Mouse (Mus musculus): Measurements from ENCODE around the gene Nfkb2. TPM values are rescaled to one million over a fixed set of nuclear protein-coding genes. Genes with fewer than 3 reads are reported as not detected.

Gene Nfkb2
- polyA plus RNA-seq, 1 experiment, result 24.3 TPM

DNA sequence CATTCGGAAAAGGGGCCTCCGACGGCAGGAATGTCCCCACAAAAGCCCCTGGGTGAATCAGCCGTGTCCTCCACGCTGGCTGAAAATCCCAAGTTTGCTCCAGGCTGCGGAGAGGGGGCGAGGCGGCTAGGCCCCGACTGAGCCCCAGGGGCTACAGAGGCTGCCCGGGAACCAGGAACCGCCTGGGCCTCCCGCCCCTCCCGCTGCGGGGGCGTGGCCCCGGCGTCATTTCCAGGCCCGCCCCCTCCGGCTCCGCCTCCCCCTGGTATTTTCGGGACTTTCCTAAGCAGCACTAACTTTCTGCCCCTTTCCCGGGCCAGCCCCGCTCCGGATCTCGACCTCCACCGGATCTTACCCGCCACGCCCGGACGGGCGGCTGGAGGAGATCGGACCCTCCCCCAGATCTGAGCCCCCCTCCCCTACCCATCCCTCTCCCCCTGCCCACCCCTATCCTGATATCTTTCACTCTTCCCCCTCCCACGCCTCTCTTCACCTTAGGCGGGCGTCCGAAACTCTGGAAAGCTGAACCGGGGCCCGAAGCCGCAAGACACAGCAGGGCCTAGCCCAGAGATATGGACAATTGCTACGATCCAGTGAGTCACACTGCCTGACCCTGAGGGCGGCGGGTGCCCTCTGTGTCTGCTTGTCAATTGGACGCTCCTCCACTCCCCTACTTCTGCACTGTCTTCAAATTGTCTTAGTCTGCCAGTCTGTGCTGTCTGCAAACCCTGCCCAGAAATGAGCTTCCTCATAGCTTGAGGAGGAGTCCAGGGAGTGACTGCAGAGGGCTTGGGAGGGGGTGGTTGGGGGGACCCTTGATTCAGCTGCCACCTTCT lies 1.5 kb downstream of the Nfkb2 start:
- H3K27ac ChIP-seq (ENCODE audit: control insufficient read depth, insufficient read depth, low read depth, low read length, poor library complexity), result peak overlapping the region; percentile 87
- TF ChIP-seq CTCF (IDR thresholded peaks at IDR 0.05; ENCODE audit: control insufficient read depth, insufficient read depth, low read length), result no peak
- peak; percentile 82; the same call in 1 of the 2 replicates for TF ChIP-seq POLR2A (IDR thresholded peaks at IDR 0.05; ENCODE audit: borderline replicate concordance, control insufficient read depth, low read depth, low read length)
- H3K4me3 ChIP-seq (replicated peaks; ENCODE audit: control insufficient read depth, low read depth, low read length), result peak overlapping the region; percentile 90
- peaks cover 3% of the 10 kb centered on the region for H3K4me1 ChIP-seq (ENCODE audit: control insufficient read depth, insufficient read depth, low read length)
- under 1% methylated on average over 43 of the region's 43 CpGs for WGBS

- 57% methylated on average over 5 of the region's 5 CpGs for WGBS
- no peak overlapping the region for H3K4me3 ChIP-seq (replicated peaks; ENCODE audit: control insufficient read depth, low read depth, low read length)
- peaks cover 3% of the 10 kb centered on the region for H3K4me1 ChIP-seq (ENCODE audit: control insufficient read depth, insufficient read depth, low read length)
- no peak for TF ChIP-seq POLR2A (IDR thresholded peaks at IDR 0.05; ENCODE audit: borderline replicate concordance, control insufficient read depth, low read depth, low read length)
- TF ChIP-seq CTCF (IDR thresholded peaks at IDR 0.05; ENCODE audit: control insufficient read depth, insufficient read depth, low read length), result no peak
- no peak overlapping the region for H3K27ac ChIP-seq (ENCODE audit: control insufficient read depth, insufficient read depth, low read depth, low read length, poor library complexity)
Observed at GRCm38 (mm10) chr19:46306268-46306610, 2.1 kb downstream of the Nfkb2 start.

DNA sequence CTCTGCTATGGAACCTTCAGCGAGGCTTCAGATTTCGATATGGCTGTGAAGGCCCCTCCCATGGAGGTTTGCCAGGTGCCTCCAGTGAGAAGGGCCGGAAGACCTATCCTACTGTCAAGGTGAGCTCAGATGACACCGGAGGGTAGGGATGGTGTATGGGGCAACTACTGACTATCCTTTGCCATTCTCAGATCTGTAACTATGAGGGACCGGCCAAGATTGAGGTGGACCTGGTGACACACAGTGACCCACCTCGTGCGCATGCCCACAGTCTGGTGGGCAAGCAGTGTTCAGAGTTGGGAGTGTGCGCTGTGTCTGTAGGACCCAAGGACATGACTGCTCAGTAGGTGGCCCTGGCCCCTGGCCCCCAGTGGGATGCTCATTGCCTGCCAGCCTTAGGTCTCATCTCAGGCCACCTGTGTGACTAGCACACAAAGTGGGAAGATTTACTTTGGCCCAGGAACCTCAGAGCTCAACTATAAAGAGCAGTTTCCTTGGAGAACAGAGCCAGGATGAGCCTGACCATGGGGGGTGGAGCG lies 2.7 kb downstream of the Nfkb2 start:
- Histone ChIP-seq H3K4me1 (ENCODE audit: control insufficient read depth, insufficient read depth, low read length) (peaks cover 3% of the 10 kb centered on the region), H3K4me3 (replicated peaks; ENCODE audit: control insufficient read depth, low read depth, low read length) (no peak overlapping the region), H3K27ac (ENCODE audit: control insufficient read depth, insufficient read depth, low read depth, low read length, poor library complexity) (no peak overlapping the region)
- no peak for TF ChIP-seq CTCF (IDR thresholded peaks at IDR 0.05; ENCODE audit: control insufficient read depth, insufficient read depth, low read length)
- no peak for TF ChIP-seq POLR2A (IDR thresholded peaks at IDR 0.05; ENCODE audit: borderline replicate concordance, control insufficient read depth, low read depth, low read length)
- WGBS, result 94% methylated on average over 9 of the region's 9 CpGs

DNA sequence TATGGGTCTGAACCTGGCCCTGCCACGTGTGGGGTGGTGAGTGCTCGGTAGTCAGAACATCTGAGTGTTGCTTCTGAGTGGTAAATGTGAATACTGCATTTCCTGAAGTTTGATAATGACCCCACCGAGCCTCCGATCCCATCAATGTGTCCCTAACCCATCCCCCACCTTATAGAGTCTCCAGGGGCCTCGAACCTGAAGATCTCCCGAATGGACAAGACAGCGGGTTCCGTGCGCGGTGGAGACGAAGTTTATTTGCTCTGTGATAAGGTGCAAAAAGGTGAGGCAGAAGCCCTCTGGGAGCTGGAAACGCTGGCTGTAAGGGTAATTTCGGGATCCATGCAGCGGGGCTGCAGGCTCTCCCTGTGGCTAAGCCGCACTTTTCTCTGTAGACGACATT lies 3.7 kb downstream of the Nfkb2 start:
- no peak overlapping the region for H3K4me3 ChIP-seq (replicated peaks; ENCODE audit: control insufficient read depth, low read depth, low read length)
- peaks cover 3% of the 10 kb centered on the region for H3K4me1 ChIP-seq (ENCODE audit: control insufficient read depth, insufficient read depth, low read length)
- TF ChIP-seq POLR2A (IDR thresholded peaks at IDR 0.05; ENCODE audit: borderline replicate concordance, control insufficient read depth, low read depth, low read length) (no peak), CTCF (IDR thresholded peaks at IDR 0.05; ENCODE audit: control insufficient read depth, insufficient read depth, low read length) (no peak)
- no peak overlapping the region for H3K27ac ChIP-seq (ENCODE audit: control insufficient read depth, insufficient read depth, low read depth, low read length, poor library complexity)
- WGBS, result 92% methylated on average over 16 of the region's 16 CpGs

DNA sequence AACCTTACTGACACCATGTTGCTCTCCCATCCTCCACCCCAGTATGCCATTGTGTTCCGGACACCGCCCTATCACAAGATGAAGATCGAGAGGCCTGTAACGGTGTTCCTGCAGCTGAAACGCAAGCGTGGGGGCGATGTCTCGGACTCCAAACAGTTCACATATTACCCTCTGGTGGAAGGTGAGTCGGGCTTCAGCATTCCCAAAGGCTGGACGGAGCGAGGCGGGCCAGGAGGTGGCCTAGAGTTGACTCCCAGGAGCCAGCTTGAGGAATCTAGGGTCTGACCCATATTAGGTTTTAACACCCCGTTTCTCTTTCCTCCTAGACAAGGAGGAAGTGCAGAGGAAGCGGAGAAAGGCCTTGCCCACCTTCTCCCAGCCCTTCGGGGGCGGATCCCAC lies 4.2 kb downstream of the Nfkb2 start:
- no peak overlapping the region for H3K27ac ChIP-seq (ENCODE audit: control insufficient read depth, insufficient read depth, low read depth, low read length, poor library complexity)
- no peak for TF ChIP-seq CTCF (IDR thresholded peaks at IDR 0.05; ENCODE audit: control insufficient read depth, insufficient read depth, low read length)
- no peak for TF ChIP-seq POLR2A (IDR thresholded peaks at IDR 0.05; ENCODE audit: borderline replicate concordance, control insufficient read depth, low read depth, low read length)
- H3K4me1 ChIP-seq (ENCODE audit: control insufficient read depth, insufficient read depth, low read length), result peaks cover 3% of the 10 kb centered on the region
- 83% methylated on average over 16 of the region's 16 CpGs for WGBS
- H3K4me3 ChIP-seq (replicated peaks; ENCODE audit: control insufficient read depth, low read depth, low read length), result no peak overlapping the region

DNA sequence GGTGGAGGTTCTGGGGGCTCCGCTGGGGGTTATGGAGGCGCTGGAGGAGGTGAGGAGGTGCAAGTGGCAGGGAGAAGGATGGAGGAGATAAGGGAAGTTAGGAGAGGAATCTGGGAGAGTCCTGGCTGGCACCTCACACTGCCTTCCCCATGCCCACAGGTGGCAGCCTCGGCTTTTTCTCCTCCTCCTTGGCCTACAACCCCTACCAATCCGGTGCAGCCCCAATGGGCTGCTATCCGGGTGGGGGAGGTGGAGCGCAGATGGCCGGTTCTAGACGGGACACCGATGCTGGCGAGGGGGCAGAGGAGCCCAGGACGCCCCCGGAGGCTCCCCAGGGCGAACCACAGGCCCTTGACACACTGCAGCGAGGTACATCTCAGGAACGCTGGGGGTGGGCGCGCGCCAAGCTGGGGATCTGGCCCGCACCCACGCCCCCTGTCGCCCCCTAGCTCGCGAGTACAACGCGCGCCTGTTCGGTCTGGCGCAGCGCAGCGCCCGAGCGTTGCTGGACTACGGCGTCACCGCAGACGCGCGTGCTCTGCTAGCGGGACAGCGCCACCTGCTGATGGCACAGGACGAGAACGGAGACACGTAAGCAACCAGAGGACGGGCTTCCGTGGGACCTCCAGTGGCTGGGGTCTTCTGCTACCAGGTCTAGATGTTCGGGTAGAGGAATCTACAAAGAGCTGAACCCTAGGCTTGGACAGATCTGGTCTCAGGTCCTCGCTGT lies 4.8 kb downstream of the Nfkb2 start:
- Histone ChIP-seq H3K4me3 (replicated peaks; ENCODE audit: control insufficient read depth, low read depth, low read length) (no peak overlapping the region), H3K27ac (ENCODE audit: control insufficient read depth, insufficient read depth, low read depth, low read length, poor library complexity) (no peak overlapping the region), H3K4me1 (ENCODE audit: control insufficient read depth, insufficient read depth, low read length) (peaks cover 3% of the 10 kb centered on the region)
- WGBS, result 5% methylated on average over 47 of the region's 47 CpGs
- TF ChIP-seq CTCF (IDR thresholded peaks at IDR 0.05; ENCODE audit: control insufficient read depth, insufficient read depth, low read length), result peak; percentile 100
- TF ChIP-seq POLR2A (IDR thresholded peaks at IDR 0.05; ENCODE audit: borderline replicate concordance, control insufficient read depth, low read depth, low read length), result peak; percentile 47; the same call in 1 of the 2 replicates

DNA sequence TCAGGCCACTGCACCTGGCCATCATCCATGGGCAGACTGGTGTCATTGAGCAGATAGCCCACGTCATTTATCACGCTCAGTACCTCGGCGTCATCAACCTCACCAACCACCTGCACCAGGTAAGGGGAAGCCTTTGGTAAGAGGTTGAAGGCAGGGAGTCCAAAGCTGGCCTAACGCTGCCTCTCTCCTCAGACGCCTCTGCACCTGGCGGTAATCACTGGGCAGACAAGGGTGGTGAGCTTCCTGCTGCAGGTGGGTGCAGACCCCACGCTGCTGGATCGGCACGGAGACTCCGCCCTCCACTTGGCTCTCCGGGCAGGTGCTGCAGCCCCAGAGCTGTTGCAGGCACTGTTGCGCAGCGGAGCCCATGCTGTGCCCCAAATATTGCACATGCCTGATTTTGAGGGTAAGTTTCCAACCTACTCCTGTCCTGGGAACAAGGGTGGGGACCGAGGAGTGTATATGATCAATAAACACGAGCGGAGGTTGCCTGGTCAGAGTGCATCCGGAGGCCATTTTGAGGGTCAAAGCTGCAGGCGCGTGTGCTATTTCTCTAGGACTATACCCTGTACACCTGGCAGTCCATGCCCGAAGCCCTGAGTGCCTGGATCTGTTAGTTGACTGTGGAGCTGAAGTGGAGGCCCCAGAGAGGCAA lies 5.7 kb downstream of the Nfkb2 start:
- Histone ChIP-seq H3K4me1 (ENCODE audit: control insufficient read depth, insufficient read depth, low read length) (peaks cover 5% of the 10 kb centered on the region), H3K4me3 (replicated peaks; ENCODE audit: control insufficient read depth, low read depth, low read length) (no peak overlapping the region), H3K27ac (ENCODE audit: control insufficient read depth, insufficient read depth, low read depth, low read length, poor library complexity) (no peak overlapping the region)
- 86% methylated on average over 21 of the region's 21 CpGs for WGBS
- TF ChIP-seq POLR2A (IDR thresholded peaks at IDR 0.05; ENCODE audit: borderline replicate concordance, control insufficient read depth, low read depth, low read length) (no peak), CTCF (IDR thresholded peaks at IDR 0.05; ENCODE audit: control insufficient read depth, insufficient read depth, low read length) (no peak)
